Mouse (Mus musculus): ENCODE results near the gene Brpf3. TPM values are rescaled to one million over a fixed set of nuclear protein-coding genes. Genes with fewer than 3 reads are reported as not detected.
"Not testable (repeated sequence)": the region's sequence is repeated elsewhere in the genome, so short reads cannot be mapped to it uniquely, and the experiment has no call there.

The Brpf3 gene
- total RNA-seq, 1 experiment = 24.5 TPM

DNA sequence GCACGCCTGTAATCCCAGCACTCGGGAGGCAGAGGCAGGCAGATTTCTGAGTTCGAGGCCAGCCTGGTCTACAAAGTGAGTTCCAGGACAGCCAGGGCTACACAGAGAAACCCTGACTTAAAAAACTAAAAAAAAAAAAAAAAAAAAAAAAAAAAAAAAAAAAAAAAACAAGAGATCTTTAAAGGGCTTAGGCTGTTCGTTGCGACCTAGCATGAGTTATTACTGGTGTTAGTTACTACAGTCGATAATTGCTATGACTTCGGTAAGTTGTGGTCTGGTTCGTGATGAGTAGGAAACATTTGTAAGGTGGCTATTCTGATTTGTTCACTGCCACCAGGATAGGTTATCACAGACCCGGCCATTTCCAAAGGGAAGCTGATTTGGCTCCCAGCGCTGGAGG lies 15.4 kb downstream of the Brpf3 start:
- H3K9ac ChIP-seq (ENCODE audit: insufficient read depth, low read depth, low read length, poor library complexity, severe bottlenecking); H3K27ac ChIP-seq (ENCODE audit: insufficient read depth, low read depth, low read length, poor library complexity, severe bottlenecking); H3K4me1 ChIP-seq (ENCODE audit: control insufficient read depth in 2 of 2, insufficient read depth in 2 of 2, low read length in 2 of 2, poor library complexity in 1 of 2); H3K4me3 ChIP-seq (ENCODE audit: insufficient read depth in 1 of 2, low read depth in 1 of 2, low read length in 2 of 2, poor library complexity in 1 of 2, severe bottlenecking in 1 of 2); H3K9me3 ChIP-seq (ENCODE audit: control insufficient read depth, insufficient read depth, low read depth, low read length); DNase-seq (ENCODE audit: low read depth, low spot score); in situ Hi-C loops (cut with MboI; ENCODE audit: low sequenced_read_pairs in 2 of 2, unreplicated experiment in 2 of 2): not testable (repeated sequence)
- TF ChIP-seq ZNF384 (IDR thresholded peaks at IDR 0.05; ENCODE audit: low read depth, low read length) = peak; percentile 75
- H3K36me3 ChIP-seq (ENCODE audit: control insufficient read depth, insufficient read depth, low read length, poor library complexity, severe bottlenecking) = peaks cover 53% of the 10 kb centered on the region

DNA sequence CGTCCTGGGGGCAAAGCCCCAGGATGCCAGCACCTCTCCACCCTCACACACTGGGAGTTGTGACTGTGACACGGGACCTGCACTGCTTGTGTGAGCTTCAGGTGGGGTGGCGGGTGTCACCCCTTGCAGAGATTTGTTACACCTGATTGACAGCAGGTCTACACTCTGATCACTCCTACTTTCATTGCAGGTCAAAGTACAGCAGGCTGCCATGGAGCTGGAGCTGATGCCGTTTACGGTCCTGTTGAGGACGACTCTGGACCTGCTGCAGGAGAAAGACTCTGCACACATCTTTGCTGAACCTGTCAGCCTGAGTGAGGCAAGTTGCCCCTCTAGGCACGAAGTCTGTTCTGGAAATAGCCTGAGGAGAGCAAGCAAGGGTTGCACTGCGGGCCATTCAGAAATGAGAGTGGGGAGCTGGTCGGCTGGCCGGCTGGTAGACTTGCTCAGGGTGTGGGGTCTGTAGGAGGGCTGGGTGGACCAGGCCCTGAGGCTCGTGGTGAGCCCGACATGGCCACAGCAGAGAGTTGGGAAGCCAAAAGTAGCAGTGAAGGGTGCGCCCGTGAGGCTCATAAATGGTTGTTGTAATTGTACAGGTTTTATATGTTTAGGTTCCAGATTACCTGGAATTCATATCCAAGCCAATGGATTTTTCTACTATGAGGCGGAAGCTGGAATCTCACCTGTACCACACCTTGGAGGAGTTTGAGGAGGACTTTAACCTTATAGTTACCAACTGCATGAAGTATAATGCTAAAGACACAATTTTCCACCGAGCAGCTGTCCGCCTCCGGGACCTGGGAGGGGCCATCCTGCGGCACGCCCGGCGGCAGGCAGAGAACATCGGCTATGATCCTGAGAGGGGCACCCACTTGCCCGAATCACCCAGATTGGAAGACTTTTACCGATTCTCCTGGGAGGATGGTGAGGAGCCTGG lies 16.3 kb downstream of the Brpf3 start:
- TF ChIP-seq MAFK (IDR thresholded peaks at IDR 0.05; ENCODE audit: insufficient read depth, low read depth, low read length) (no peak), ZNF384 (IDR thresholded peaks at IDR 0.05; ENCODE audit: low read depth, low read length) (no peak), ZC3H11A (IDR thresholded peaks at IDR 0.05; ENCODE audit: borderline replicate concordance, low read depth, low read length) (no peak), HCFC1 (IDR thresholded peaks at IDR 0.05; ENCODE audit: borderline replicate concordance, insufficient read depth, low read length) (no peak), CHD2 (IDR thresholded peaks at IDR 0.05; ENCODE audit: low read depth, low read length) (no peak)
- H3K4me1 ChIP-seq (ENCODE audit: control insufficient read depth in 2 of 2, insufficient read depth in 2 of 2, low read length in 2 of 2, poor library complexity in 1 of 2) = no peaks in the 10 kb centered on the region
- H3K27ac ChIP-seq (ENCODE audit: insufficient read depth, low read depth, low read length, poor library complexity, severe bottlenecking) = no peak overlapping the region
- in situ Hi-C loops (cut with MboI; ENCODE audit: low sequenced_read_pairs in 2 of 2, unreplicated experiment in 2 of 2) = no loop called here
- H3K4me3 ChIP-seq (ENCODE audit: insufficient read depth in 1 of 2, low read depth in 1 of 2, low read length in 2 of 2, poor library complexity in 1 of 2, severe bottlenecking in 1 of 2) = no peak overlapping the region
- no peak for DNase-seq (ENCODE audit: low read depth, low spot score)
- H3K36me3 ChIP-seq (ENCODE audit: control insufficient read depth, insufficient read depth, low read length, poor library complexity, severe bottlenecking) = peaks cover 58% of the 10 kb centered on the region
- H3K9me3 ChIP-seq (ENCODE audit: control insufficient read depth, insufficient read depth, low read depth, low read length) = no peaks in the 10 kb centered on the region
- no peak overlapping the region for H3K9ac ChIP-seq (ENCODE audit: insufficient read depth, low read depth, low read length, poor library complexity, severe bottlenecking)

DNA sequence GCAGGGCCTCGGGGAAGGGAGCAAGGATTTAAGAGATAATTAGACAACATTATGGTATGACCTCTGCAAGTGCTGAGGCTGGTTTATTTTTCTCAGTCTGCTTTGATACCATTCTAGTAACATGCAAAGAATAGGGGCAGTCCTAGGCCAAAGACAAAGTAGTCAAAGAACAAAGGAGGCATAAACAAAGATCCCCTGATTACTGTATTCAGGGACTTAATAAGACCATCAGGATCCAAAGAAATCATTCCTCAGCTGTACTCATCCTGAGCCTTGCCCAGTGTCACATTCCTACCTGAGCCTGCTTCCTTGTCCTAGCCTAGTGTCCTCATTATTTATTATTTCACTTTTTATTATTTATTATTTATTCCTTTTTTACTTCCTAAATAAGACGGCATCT lies 19.3 kb downstream of the Brpf3 start:
- peak; percentile 28 for DNase-seq (ENCODE audit: low read depth, low spot score)
- H3K9ac ChIP-seq (ENCODE audit: insufficient read depth, low read depth, low read length, poor library complexity, severe bottlenecking) = no peak overlapping the region
- in situ Hi-C loops (cut with MboI; ENCODE audit: low sequenced_read_pairs in 2 of 2, unreplicated experiment in 2 of 2) = no loop called here
- no peak overlapping the region for H3K4me3 ChIP-seq (ENCODE audit: insufficient read depth in 1 of 2, low read depth in 1 of 2, low read length in 2 of 2, poor library complexity in 1 of 2, severe bottlenecking in 1 of 2)
- H3K27ac ChIP-seq (ENCODE audit: insufficient read depth, low read depth, low read length, poor library complexity, severe bottlenecking) = no peak overlapping the region
- no peaks in the 10 kb centered on the region for H3K9me3 ChIP-seq (ENCODE audit: control insufficient read depth, insufficient read depth, low read depth, low read length)
- TF ChIP-seq CHD2 (IDR thresholded peaks at IDR 0.05; ENCODE audit: low read depth, low read length) = no peak
- no peak for TF ChIP-seq HCFC1 (IDR thresholded peaks at IDR 0.05; ENCODE audit: borderline replicate concordance, insufficient read depth, low read length)
- TF ChIP-seq ZC3H11A (IDR thresholded peaks at IDR 0.05; ENCODE audit: borderline replicate concordance, low read depth, low read length) = no peak
- no peak for TF ChIP-seq ZNF384 (IDR thresholded peaks at IDR 0.05; ENCODE audit: low read depth, low read length)
- no peak for TF ChIP-seq MAFK (IDR thresholded peaks at IDR 0.05; ENCODE audit: insufficient read depth, low read depth, low read length)
- H3K36me3 ChIP-seq (ENCODE audit: control insufficient read depth, insufficient read depth, low read length, poor library complexity, severe bottlenecking) = peaks cover 76% of the 10 kb centered on the region
- H3K4me1 ChIP-seq (ENCODE audit: control insufficient read depth in 2 of 2, insufficient read depth in 2 of 2, low read length in 2 of 2, poor library complexity in 1 of 2) = 0 out of 4 replicates have a peak, but pooled peaks cover 0 to 2% of the 10 kb centered on the region in 2 experiments

DNA sequence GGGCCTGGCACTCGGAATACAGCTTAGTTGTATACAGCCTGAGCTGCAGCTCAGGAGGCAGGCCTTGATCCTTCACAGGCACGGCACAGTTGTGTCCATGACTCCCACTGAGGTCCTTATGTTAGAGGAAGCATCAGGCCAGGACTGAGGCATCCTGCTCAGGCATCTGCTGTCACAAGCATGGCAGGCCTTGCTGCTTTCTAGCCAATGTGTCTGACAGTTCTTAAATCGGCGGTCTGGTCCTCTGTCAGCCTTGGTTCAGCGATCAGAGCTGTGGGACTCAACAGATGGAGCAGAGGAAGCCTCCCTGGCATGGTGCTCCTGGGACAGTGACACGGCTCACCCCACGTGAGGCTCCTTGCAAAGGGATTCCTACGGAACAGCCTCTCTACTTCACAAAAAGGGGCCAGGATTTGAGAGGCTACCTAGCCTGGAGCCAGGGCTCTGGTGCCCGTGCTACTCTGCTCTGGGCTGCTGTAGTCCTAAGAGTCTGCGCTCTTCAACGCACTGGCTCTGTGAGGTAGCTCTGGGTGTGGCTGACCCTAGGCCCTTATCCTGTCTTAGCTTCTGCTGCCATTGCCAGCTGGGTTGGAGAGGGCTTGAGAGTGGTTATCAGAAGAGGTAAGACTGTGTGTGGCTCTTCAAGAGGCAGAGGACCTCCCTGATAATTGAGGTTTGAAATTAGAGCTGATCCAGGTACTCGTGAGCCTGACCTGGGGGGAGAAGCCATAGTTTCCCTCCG lies 22.3 kb downstream of the Brpf3 start:
- H3K4me1 ChIP-seq (ENCODE audit: control insufficient read depth in 2 of 2, insufficient read depth in 2 of 2, low read length in 2 of 2, poor library complexity in 1 of 2) = 0 out of 4 replicates have a peak, but pooled peaks cover 0 to 2% of the 10 kb centered on the region in 2 experiments
- no peaks in the 10 kb centered on the region for H3K9me3 ChIP-seq (ENCODE audit: control insufficient read depth, insufficient read depth, low read depth, low read length)
- H3K36me3 ChIP-seq (ENCODE audit: control insufficient read depth, insufficient read depth, low read length, poor library complexity, severe bottlenecking) = peaks cover 75% of the 10 kb centered on the region
- TF ChIP-seq ZC3H11A (IDR thresholded peaks at IDR 0.05; ENCODE audit: borderline replicate concordance, low read depth, low read length) (no peak), HCFC1 (IDR thresholded peaks at IDR 0.05; ENCODE audit: borderline replicate concordance, insufficient read depth, low read length) (no peak), MAFK (IDR thresholded peaks at IDR 0.05; ENCODE audit: insufficient read depth, low read depth, low read length) (no peak), ZNF384 (IDR thresholded peaks at IDR 0.05; ENCODE audit: low read depth, low read length) (no peak), CHD2 (IDR thresholded peaks at IDR 0.05; ENCODE audit: low read depth, low read length) (no peak)
- H3K4me3 ChIP-seq (ENCODE audit: insufficient read depth in 1 of 2, low read depth in 1 of 2, low read length in 2 of 2, poor library complexity in 1 of 2, severe bottlenecking in 1 of 2) = no peak overlapping the region
- no peak for DNase-seq (ENCODE audit: low read depth, low spot score)
- H3K27ac ChIP-seq (ENCODE audit: insufficient read depth, low read depth, low read length, poor library complexity, severe bottlenecking) = no peak overlapping the region
- in situ Hi-C loops (cut with MboI; ENCODE audit: low sequenced_read_pairs in 2 of 2, unreplicated experiment in 2 of 2) = no loop called here
- H3K9ac ChIP-seq (ENCODE audit: insufficient read depth, low read depth, low read length, poor library complexity, severe bottlenecking) = no peak overlapping the region

Measured in ES-E14 (cell line).